In genomic region chr17:33891892-33892291, GRCm38 (mm10) we compare ENCODE assay signal across 27 mouse cellular contexts. TPM values are rescaled to one million over a fixed set of nuclear protein-coding genes. Genes with fewer than 3 reads are reported as not detected.
A peak's percentile ranks its signal among the peaks of the same experiment; 100 is the strongest.
DNase-seq lines count a peak whose midpoint lies in the region; ATAC-seq and TF ChIP-seq lines count a peak whose summit lies in the region.
"Not testable (repeated sequence)": the region's sequence is repeated elsewhere in the genome, so short reads cannot be mapped to it uniquely, and the experiment has no call there.
"Had no signal": no experiment of that assay in that cellular context is flagged by ENCODE, and none has a peak within 500 bp of the region (broad histone marks: within the 10 kb centered on the region; RNA-seq: fewer than 3 reads in every experiment).

No protein-coding gene starts in this region.

- H3K4me1 ChIP-seq in ES-E14 (ENCODE audit: control insufficient read depth in 2 of 2, insufficient read depth in 2 of 2, low read length in 2 of 2, poor library complexity in 1 of 2); midbrain, postnatal 0 days (ENCODE audit: insufficient read depth, low read length): not testable (repeated sequence)
- peaks cover 10 to 15% of the 10 kb centered on the region in 2 experiments for H3K4me1 ChIP-seq in liver, embryonic 14.5 days (replicated peaks; ENCODE audit: control insufficient read depth in 2 of 2, insufficient read depth in 2 of 2, low read length in 1 of 2)

- not testable (repeated sequence) for ATAC-seq in liver, embryonic 14.5 days (ENCODE audit: insufficient read depth); midbrain, postnatal 0 days (ENCODE audit: low FRiP score)

- not testable (repeated sequence) for H3K4me3 ChIP-seq in ES-E14 (ENCODE audit: insufficient read depth in 1 of 2, low read depth in 1 of 2, low read length in 2 of 2, poor library complexity in 1 of 2, severe bottlenecking in 1 of 2); gastrocnemius, adult 2 months; liver, embryonic 14.5 days (ENCODE audit: insufficient read depth in 1 of 2, low read depth in 2 of 2, low read length in 2 of 2); midbrain, postnatal 0 days (ENCODE audit: low read depth, low read length)

- not testable (repeated sequence) for H3K9me3 ChIP-seq in ES-E14 (ENCODE audit: control insufficient read depth, insufficient read depth, low read depth, low read length); liver, embryonic 14.5 days (ENCODE audit: control insufficient read depth, low read length); midbrain, postnatal 0 days (ENCODE audit: low read length)

- intact Hi-C loops in gastrocnemius, adult 2 months (cut with DNase I): not testable (repeated sequence)

- peak; percentile 44 for TF ChIP-seq CTCF in gastrocnemius, adult 2 months (IDR thresholded peaks at IDR 0.05)
- TF ChIP-seq CTCF in liver, embryonic 14.5 days (IDR thresholded peaks at IDR 0.05; ENCODE audit: low read depth): peak; percentile 33; the same call in 1 of the 2 replicates
- TF ChIP-seq CTCF in midbrain, postnatal 0 days (IDR thresholded peaks at IDR 0.05): peak; percentile 18; the same call in 1 of the 2 replicates

- not testable (repeated sequence) for H3K27me3 ChIP-seq in liver, embryonic 14.5 days (ENCODE audit: control insufficient read depth, insufficient read depth, low read length); midbrain, postnatal 0 days (ENCODE audit: insufficient read depth, low read length)

- H3K27ac ChIP-seq in ES-E14 (ENCODE audit: insufficient read depth, low read depth, low read length, poor library complexity, severe bottlenecking): peak overlapping the region; percentile 52; the same call in 1 of the 2 replicates
- H3K27ac ChIP-seq in gastrocnemius, adult 2 months; liver, embryonic 14.5 days; midbrain, postnatal 0 days (ENCODE audit: low read depth, low read length): not testable (repeated sequence)

- in situ Hi-C loops in ES-E14 (cut with MboI; ENCODE audit: low sequenced_read_pairs in 2 of 2, unreplicated experiment in 2 of 2): not testable (repeated sequence)

- 50% methylated on average over 6 of the region's 6 CpGs for WGBS in liver, embryonic 14.5 days (ENCODE audit: insufficient replicate concordance)
- 69% methylated on average over 6 of the region's 6 CpGs for WGBS in midbrain, postnatal 0 days

- H3K9ac ChIP-seq in ES-E14 (ENCODE audit: insufficient read depth, low read depth, low read length, poor library complexity, severe bottlenecking); liver, embryonic 14.5 days (replicated peaks); midbrain, postnatal 0 days (replicated peaks; ENCODE audit: low read length, poor library complexity, severe bottlenecking): not testable (repeated sequence)

- not testable (repeated sequence) for H3K4me2 ChIP-seq in liver, embryonic 14.5 days (ENCODE audit: low read depth); midbrain, postnatal 0 days (ENCODE audit: low read depth, low read length, poor library complexity, severe bottlenecking)

- TF ChIP-seq EP300 in liver, embryonic 14.5 days (IDR thresholded peaks at IDR 0.05; ENCODE audit: low read depth): not testable (repeated sequence)

- DNase-seq in ES-E14 (ENCODE audit: low read depth, low spot score); gastrocnemius, adult 2 months; liver, embryonic 14.5 days (ENCODE audit: low read depth in 3 of 3, low spot score in 3 of 3); midbrain, postnatal 0 days (ENCODE audit: low spot score): not testable (repeated sequence)
- peak; percentile 28 for DNase-seq in cerebellum, adult 11-12 months
- DNase-seq in kidney, adult 9 months: peak; percentile 34
- DNase-seq in thymus, postnatal 4 days: peak; percentile 39

- not testable (repeated sequence) for H3K36me3 ChIP-seq in ES-E14 (ENCODE audit: control insufficient read depth, insufficient read depth, low read length, poor library complexity, severe bottlenecking); liver, embryonic 14.5 days (replicated peaks; ENCODE audit: control insufficient read depth, insufficient read depth, low read depth); midbrain, postnatal 0 days (ENCODE audit: insufficient read depth, low read length)

TF ChIP-seq in ES-E14, 5 proteins besides CTCF, POLR2A, EP300 and RAD21:
- 0 out of 2 replicates have a peak, but pooled peaks have one; percentile 34 for TF ChIP-seq ZNF384 (IDR thresholded peaks at IDR 0.05; ENCODE audit: low read depth, low read length)

RNA-seq across cellular contexts. Expression of gene Kifc1, which starts 1.4 kb away (rescaled TPM):
- total RNA-seq in ES-E14 (2012; rRNA removed): 149 and 187 TPM in 2 replicates
- under 1 TPM; 0.23 to 0.33 TPM for total RNA-seq in gastrocnemius, adult 2 months (2021)
- 37.2 and 40.8 TPM in 2 replicates for polyA plus RNA-seq in liver, embryonic 14.5 days (2012; rRNA removed)
- 7.2 and 7.9 TPM in 2 replicates for polyA plus RNA-seq in liver, embryonic 14.5 days (2014; fragmentation: Nextera tagmentation; extraction: Ambion mirVana)
- 4.3 and 5.0 TPM in 2 replicates for total RNA-seq in midbrain, postnatal 0 days (2014; rRNA removed)
- polyA plus RNA-seq in midbrain, postnatal 0 days (2015; fragmentation: Nextera tagmentation; extraction: Ambion mirVana): 1.4 and 2.2 TPM in 2 replicates

RNA-seq across cellular contexts. Expression of gene Platr17, which starts 13.0 kb away (rescaled TPM):
- total RNA-seq in ES-E14 (2012; rRNA removed): 33.2 and 46.0 TPM in 2 replicates
- total RNA-seq in gastrocnemius, adult 2 months (2021): not detected
- polyA plus RNA-seq in liver, embryonic 14.5 days (2012; rRNA removed): 0.36 and 0.44 TPM in 2 replicates
- 0.20 and 0.29 TPM in 2 replicates for polyA plus RNA-seq in liver, embryonic 14.5 days (2014; fragmentation: Nextera tagmentation; extraction: Ambion mirVana)
- 0.22 and 0.33 TPM in 2 replicates for total RNA-seq in midbrain, postnatal 0 days (2014; rRNA removed)
- 1.4 and 1.5 TPM in 2 replicates for polyA plus RNA-seq in midbrain, postnatal 0 days (2015; fragmentation: Nextera tagmentation; extraction: Ambion mirVana)
- total RNA-seq: adrenal gland, adult 18-20 months; adrenal gland, postnatal 14 days; gastrocnemius, postnatal 10 days; gastrocnemius, postnatal 4 days; heart, adult 18-20 months; heart, postnatal 14 days; hindbrain, postnatal 0 days had no signal
- polyA plus RNA-seq: erythroblast, embryonic 14.5 days; forebrain, embryonic 14.5 days; heart, embryonic 11.5 days; heart, embryonic 15.5 days had no signal

RNA-seq across cellular contexts. Expression of gene Daxx, which starts 17.3 kb away (rescaled TPM):
- 67.3 and 73.7 TPM in 2 replicates for total RNA-seq in ES-E14 (2012; rRNA removed)
- total RNA-seq in gastrocnemius, adult 2 months (2021): 10 to 100 TPM; 13.3 to 13.9 TPM
- polyA plus RNA-seq in liver, embryonic 14.5 days (2012; rRNA removed): 11.1 and 14.7 TPM in 2 replicates
- 14.8 and 15.3 TPM in 2 replicates for polyA plus RNA-seq in liver, embryonic 14.5 days (2014; fragmentation: Nextera tagmentation; extraction: Ambion mirVana)
- 52.3 and 55.7 TPM in 2 replicates for total RNA-seq in midbrain, postnatal 0 days (2014; rRNA removed)
- polyA plus RNA-seq in midbrain, postnatal 0 days (2015; fragmentation: Nextera tagmentation; extraction: Ambion mirVana): 42.9 and 44.3 TPM in 2 replicates

RNA-seq across cellular contexts. Expression of gene Gm7029, which starts 18.3 kb away (rescaled TPM):
- 11.6 and 19.7 TPM in 2 replicates for total RNA-seq in ES-E14 (2012; rRNA removed)
- total RNA-seq in gastrocnemius, adult 2 months (2021): not detected
- not detected in 2 replicates for polyA plus RNA-seq in liver, embryonic 14.5 days (2012; rRNA removed)
- polyA plus RNA-seq in liver, embryonic 14.5 days (2014; fragmentation: Nextera tagmentation; extraction: Ambion mirVana): not detected in 2 replicates
- total RNA-seq in midbrain, postnatal 0 days (2014; rRNA removed): not detected in 2 replicates
- not detected in 2 replicates for polyA plus RNA-seq in midbrain, postnatal 0 days (2015; fragmentation: Nextera tagmentation; extraction: Ambion mirVana)
- total RNA-seq: adrenal gland, adult 18-20 months; adrenal gland, postnatal 14 days; common myeloid progenitor, adult 5-6 weeks; gastrocnemius, postnatal 10 days; gastrocnemius, postnatal 4 days; heart, adult 18-20 months; heart, postnatal 14 days; hematopoietic stem cell, adult 5-6 weeks; hindbrain, postnatal 0 days had no signal
- polyA plus RNA-seq: activated CD4-positive, CD25-positive, alpha-beta regulatory T cell, adult 4 months; CD4-positive, CD25-positive, alpha-beta regulatory T cell, adult 4 months; embryonic facial prominence, embryonic 11.5 days; embryonic facial prominence, embryonic 15.5 days; erythroblast, embryonic 14.5 days; forebrain, embryonic 10.5 days; forebrain, embryonic 14.5 days; heart, embryonic 11.5 days; heart, embryonic 15.5 days; hindbrain, embryonic 13.5 days; hindbrain, postnatal 0 days; intestine, embryonic 15.5 days had no signal

RNA-seq across cellular contexts. Expression of gene Tapbp, which starts 23.8 kb away (rescaled TPM):
- 39.4 and 64.9 TPM in 2 replicates for total RNA-seq in ES-E14 (2012; rRNA removed)
- total RNA-seq in gastrocnemius, adult 2 months (2021): 10 to 100 TPM; 34.0 to 44.4 TPM
- polyA plus RNA-seq in liver, embryonic 14.5 days (2012; rRNA removed): 10.4 and 10.6 TPM in 2 replicates
- 24.0 and 28.7 TPM in 2 replicates for polyA plus RNA-seq in liver, embryonic 14.5 days (2014; fragmentation: Nextera tagmentation; extraction: Ambion mirVana)
- 41.4 and 44.4 TPM in 2 replicates for total RNA-seq in midbrain, postnatal 0 days (2014; rRNA removed)
- polyA plus RNA-seq in midbrain, postnatal 0 days (2015; fragmentation: Nextera tagmentation; extraction: Ambion mirVana): 29.0 and 29.1 TPM in 2 replicates

Comparison
In these comparisons a context has a peak if more than half of its experiments do, and no peak if none do; other contexts are left out.
1. RNA of gene Kifc1, which starts 1.4 kb away (total RNA-seq): 149 to 187 TPM in ES-E14; 4.3 to 5.0 TPM in midbrain, postnatal 0 days and 0.23 to 0.33 TPM in gastrocnemius, adult 2 months; every median in the first group is over 10 times any median in the second.
2. RNA of gene Platr17, which starts 13.0 kb away (total RNA-seq): 33.2 to 46.0 TPM in ES-E14; 0.22 to 0.33 TPM in midbrain, postnatal 0 days and not detected in gastrocnemius, adult 2 months; every median in the first group is over 10 times any median in the second.
3. Peak in every context shown above with its lines, with median percentiles within 50 percentile points of each other: CTCF ChIP-seq.